Mouse (Mus musculus) MEL (cell line): Measurements from ENCODE around the gene Ctsl. TPM values are rescaled to one million over a fixed set of nuclear protein-coding genes. Genes with fewer than 3 reads are reported as not detected.
A peak's percentile ranks its signal among the peaks of the same experiment; 100 is the strongest.

ENCODE experiments used
- DNase-seq: peaks from one replicate; pipeline ENCODE4 v3.0.0; 2011; ENCODE audit warnings: low read depth, low spot score
- H3K27ac ChIP-seq: 2 replicates; pipeline ENCODE4 v1.5.1; 2012; ENCODE audit warnings: low read depth, mild to moderate bottlenecking, control low read depth, low read length, moderate library complexity; ENCODE audit not compliant: control insufficient read depth
- H3K27me3 ChIP-seq, 2 experiments: fragments of 150-350 bp in 1 of 2; sonication (generic) in 1 of 2; 2 replicates each; pipeline ENCODE4 v1.6.1; 2012; ENCODE audit warnings: low read length in 2 of 2, mild to moderate bottlenecking in 2 of 2, improper control_type of control experiment in 1 of 2, moderate library complexity in 1 of 2; ENCODE audit not compliant: insufficient read depth in 2 of 2, control insufficient read depth in 1 of 2
- H3K36me3 ChIP-seq, 2 experiments: 2 replicates each; pipeline ENCODE4 v1.6.1; 2012 to 2014; ENCODE audit warnings: low read length in 2 of 2, improper control_type of control experiment in 1 of 2, inconsistent platforms in 1 of 2, mild to moderate bottlenecking in 1 of 2; ENCODE audit not compliant: insufficient read depth in 2 of 2, control insufficient read depth in 1 of 2
- H3K4me1 ChIP-seq, 2 experiments: fragments of 150-350 bp in 1 of 2; sonication (generic) in 1 of 2; 2 replicates each; pipeline ENCODE4 v1.6.1; 2012; ENCODE audit warnings: low read length in 2 of 2, improper control_type of control experiment in 1 of 2, mild to moderate bottlenecking in 1 of 2; ENCODE audit not compliant: insufficient read depth in 2 of 2, control insufficient read depth in 1 of 2
- H3K4me3 ChIP-seq, 2 experiments: fragments of 150-350 bp in 1 of 2; sonication (generic) in 1 of 2; 2 replicates each; pipeline ENCODE4 v1.5.1; 2012; ENCODE audit warnings: low read depth in 2 of 2, low read length in 2 of 2, mild to moderate bottlenecking in 2 of 2, moderate library complexity in 2 of 2, control low read depth in 1 of 2, improper control_type of control experiment in 1 of 2; ENCODE audit not compliant: control insufficient read depth in 1 of 2, insufficient read depth in 1 of 2
- H3K79me2 ChIP-seq: 2 replicates; pipeline ENCODE4 v1.6.1; 2012; ENCODE audit warnings: mild to moderate bottlenecking, low read length, moderate library complexity; ENCODE audit not compliant: control insufficient read depth, poor library complexity, insufficient read depth
- H3K9ac ChIP-seq: 2 replicates; pipeline ENCODE4 v1.6.1; 2012; ENCODE audit warnings: low read depth, mild to moderate bottlenecking, control low read depth, low read length, moderate library complexity; ENCODE audit not compliant: control insufficient read depth, poor library complexity, severe bottlenecking
- H3K9me3 ChIP-seq: fragments of 150-350 bp; sonication (generic); replicated peaks from 2 replicates; pipeline ENCODE4 v1.6.1; 2012; ENCODE audit warnings: mild to moderate bottlenecking, low read length, improper control_type of control experiment, moderate library complexity; ENCODE audit not compliant: insufficient read depth
- BHLHE40 ChIP-seq: IDR thresholded peaks from 2 replicates; pipeline ENCODE4 v1.6.1; 2012; ENCODE audit warnings: low read depth, mild to moderate bottlenecking, inconsistent platforms, low read length, improper control_type of control experiment, borderline replicate concordance
- CHD1 ChIP-seq: IDR thresholded peaks from 2 replicates; pipeline ENCODE4 v1.6.1; 2012; ENCODE audit warnings: low read depth, mild to moderate bottlenecking, inconsistent platforms, low read length, improper control_type of control experiment
- CHD2 ChIP-seq: IDR thresholded peaks from 2 replicates; pipeline ENCODE4 v1.6.1; 2011; ENCODE audit warnings: low read length, improper control_type of control experiment
- E2F4 ChIP-seq: IDR thresholded peaks from 2 replicates; pipeline ENCODE4 v1.6.1; 2011; ENCODE audit warnings: low read depth, low read length, improper control_type of control experiment, borderline replicate concordance
- ELF1 ChIP-seq: IDR thresholded peaks from 2 replicates; pipeline ENCODE4 v1.6.1; 2014; ENCODE audit warnings: low read depth, mild to moderate bottlenecking, inconsistent platforms, low read length, improper control_type of control experiment, moderate library complexity
- EP300 ChIP-seq, 2 experiments: IDR thresholded peaks; 2 replicates each; pipeline ENCODE4 v1.6.1; 2011; ENCODE audit warnings: improper control_type of control experiment in 2 of 2, low read length in 2 of 2, low read depth in 1 of 2, mild to moderate bottlenecking in 1 of 2
- ETS1 ChIP-seq: IDR thresholded peaks from 2 replicates; pipeline ENCODE4 v1.6.1; 2012; ENCODE audit warnings: low read depth, mild to moderate bottlenecking, inconsistent platforms, low read length, improper control_type of control experiment, moderate library complexity
- GABPA ChIP-seq: IDR thresholded peaks from 2 replicates; pipeline ENCODE4 v1.6.1; 2012; ENCODE audit warnings: low read depth, mild to moderate bottlenecking, inconsistent platforms, low read length, improper control_type of control experiment, moderate library complexity
- GATA1 ChIP-seq: IDR thresholded peaks from 2 replicates; pipeline ENCODE4 v1.6.1; 2011; ENCODE audit warnings: low read depth, low read length, improper control_type of control experiment
- HCFC1 ChIP-seq: IDR thresholded peaks from 2 replicates; pipeline ENCODE4 v1.6.1; 2012; ENCODE audit warnings: low read depth, mild to moderate bottlenecking, inconsistent platforms, low read length, improper control_type of control experiment, moderate library complexity
- JUND ChIP-seq: IDR thresholded peaks from 2 replicates; pipeline ENCODE4 v1.6.1; 2011; ENCODE audit warnings: low read depth, mild to moderate bottlenecking, improper control_type of control experiment, low read length
- KAT2A ChIP-seq: conservative IDR thresholded peaks from 2 replicates; pipeline ENCODE4 v1.6.1; 2012; ENCODE audit warnings: low read depth, low read length, improper control_type of control experiment, inconsistent platforms
- MAX ChIP-seq: IDR thresholded peaks from 2 replicates; pipeline ENCODE4 v1.6.1; 2011; ENCODE audit warnings: low read length, improper control_type of control experiment
- MYB ChIP-seq: IDR thresholded peaks from 2 replicates; pipeline ENCODE4 v1.6.1; 2011; ENCODE audit warnings: mild to moderate bottlenecking, low read depth, low read length, improper control_type of control experiment
- MYC ChIP-seq: IDR thresholded peaks from 2 replicates; pipeline ENCODE4 v1.6.1; 2011; ENCODE audit warnings: low read depth, mild to moderate bottlenecking, low read length, improper control_type of control experiment, moderate library complexity
- NELFE ChIP-seq: IDR thresholded peaks from 2 replicates; pipeline ENCODE4 v1.6.1; 2011; ENCODE audit warnings: low read depth, low read length, improper control_type of control experiment
- NRF1 ChIP-seq: IDR thresholded peaks from 2 replicates; pipeline ENCODE4 v1.6.1; 2014; ENCODE audit warnings: low read depth, mild to moderate bottlenecking, inconsistent platforms, low read length, improper control_type of control experiment, moderate library complexity; ENCODE audit not compliant: poor library complexity, insufficient read depth, severe bottlenecking
- POLR2A ChIP-seq, 2 experiments: IDR thresholded peaks; 2 replicates each; pipeline ENCODE4 v1.6.1; 2011 to 2012; ENCODE audit warnings: low read length in 2 of 2, mild to moderate bottlenecking in 2 of 2, control low read depth in 1 of 2, improper control_type of control experiment in 1 of 2, low read depth in 1 of 2, moderate library complexity in 1 of 2; ENCODE audit not compliant: control insufficient read depth in 1 of 2, insufficient read depth in 1 of 2, poor library complexity in 1 of 2
- POLR2AphosphoS2 ChIP-seq: IDR thresholded peaks from 2 replicates; pipeline ENCODE4 v1.6.1; 2011; ENCODE audit warnings: low read length, improper control_type of control experiment
- POLR2AphosphoS5 ChIP-seq: IDR thresholded peaks from 2 replicates; pipeline ENCODE4 v1.6.1; 2012; ENCODE audit warnings: low read depth, borderline replicate concordance, mild to moderate bottlenecking, inconsistent platforms, low read length, moderate library complexity, mixed read lengths
- RAD21 ChIP-seq: IDR thresholded peaks from 2 replicates; pipeline ENCODE4 v1.6.1; 2011; ENCODE audit warnings: mild to moderate bottlenecking, low read depth, low read length, improper control_type of control experiment
- RCOR1 ChIP-seq: IDR thresholded peaks from 2 replicates; pipeline ENCODE4 v1.6.1; 2012; ENCODE audit warnings: low read depth, mild to moderate bottlenecking, inconsistent platforms, low read length, improper control_type of control experiment
- SIN3A ChIP-seq: IDR thresholded peaks from 2 replicates; pipeline ENCODE4 v1.6.1; 2012; ENCODE audit warnings: low read length, improper control_type of control experiment, inconsistent platforms
- SMC3 ChIP-seq: IDR thresholded peaks from 2 replicates; pipeline ENCODE4 v1.6.1; 2011; ENCODE audit warnings: low read depth, low read length, improper control_type of control experiment
- TAL1 ChIP-seq: IDR thresholded peaks from 2 replicates; pipeline ENCODE4 v1.6.1; 2012; ENCODE audit warnings: mild to moderate bottlenecking, inconsistent platforms, low read length, moderate library complexity, mixed read lengths
- TBP ChIP-seq: IDR thresholded peaks from 2 replicates; pipeline ENCODE4 v1.8.0; 2011; ENCODE audit warnings: low read depth, low read length, improper control_type of control experiment
- TCF12 ChIP-seq: IDR thresholded peaks from 2 replicates; pipeline ENCODE4 v1.6.1; 2014; ENCODE audit warnings: low read depth, mild to moderate bottlenecking, inconsistent platforms, low read length, improper control_type of control experiment, moderate library complexity
- UBTF ChIP-seq: IDR thresholded peaks from 2 replicates; pipeline ENCODE4 v1.6.1; 2012; ENCODE audit warnings: low read depth, mild to moderate bottlenecking, inconsistent platforms, low read length, improper control_type of control experiment, moderate library complexity, borderline replicate concordance; ENCODE audit not compliant: insufficient read depth
- USF1 ChIP-seq: IDR thresholded peaks from 2 replicates; pipeline ENCODE4 v1.6.1; 2014; ENCODE audit warnings: low read depth, mild to moderate bottlenecking, inconsistent platforms, low read length, improper control_type of control experiment, moderate library complexity
- ZKSCAN1 ChIP-seq: IDR thresholded peaks from 2 replicates; pipeline ENCODE4 v1.6.1; 2012; ENCODE audit warnings: low read depth, mild to moderate bottlenecking, inconsistent platforms, low read length, improper control_type of control experiment, moderate library complexity
- ZMIZ1 ChIP-seq: IDR thresholded peaks from 2 replicates; pipeline ENCODE4 v1.6.1; 2012; ENCODE audit warnings: low read depth, mild to moderate bottlenecking, inconsistent platforms, low read length, improper control_type of control experiment, moderate library complexity
- ZNF384 ChIP-seq: IDR thresholded peaks from 2 replicates; pipeline ENCODE4 v1.6.1; 2012; ENCODE audit warnings: low read depth, mild to moderate bottlenecking, inconsistent platforms, low read length, improper control_type of control experiment
- polyA plus RNA-seq, 2 experiments: library from polyadenylated mRNA; stranded (reverse) in 1 of 2; unstranded in 1 of 2; fragments of >175 nt in 1 of 2; fragments of >200 nt in 1 of 2; gene quantifications; 2 replicates each; pipeline versions ENCODE4 v1.2.1 to v1.2.4; 2012; ENCODE audit warnings: low replicate concordance in 2 of 2, low read depth in 1 of 2; ENCODE audit not compliant: insufficient read length in 2 of 2, insufficient read depth in 1 of 2, missing spikeins in 1 of 2
- total RNA-seq: library from RNA; depleted of rRNA; stranded (reverse); fragments of 300-350 nt; gene quantifications from 2 replicates; pipeline ENCODE4 v1.2.3, GENCODE M21; 2012; rRNA removed

The Ctsl gene
- total RNA-seq: 20.1 and 22.5 TPM in 2 replicates
- 10 to 100 TPM in 1 of 2 experiments, not detected in 1; 39.2 TPM for polyA plus RNA-seq

DNA sequence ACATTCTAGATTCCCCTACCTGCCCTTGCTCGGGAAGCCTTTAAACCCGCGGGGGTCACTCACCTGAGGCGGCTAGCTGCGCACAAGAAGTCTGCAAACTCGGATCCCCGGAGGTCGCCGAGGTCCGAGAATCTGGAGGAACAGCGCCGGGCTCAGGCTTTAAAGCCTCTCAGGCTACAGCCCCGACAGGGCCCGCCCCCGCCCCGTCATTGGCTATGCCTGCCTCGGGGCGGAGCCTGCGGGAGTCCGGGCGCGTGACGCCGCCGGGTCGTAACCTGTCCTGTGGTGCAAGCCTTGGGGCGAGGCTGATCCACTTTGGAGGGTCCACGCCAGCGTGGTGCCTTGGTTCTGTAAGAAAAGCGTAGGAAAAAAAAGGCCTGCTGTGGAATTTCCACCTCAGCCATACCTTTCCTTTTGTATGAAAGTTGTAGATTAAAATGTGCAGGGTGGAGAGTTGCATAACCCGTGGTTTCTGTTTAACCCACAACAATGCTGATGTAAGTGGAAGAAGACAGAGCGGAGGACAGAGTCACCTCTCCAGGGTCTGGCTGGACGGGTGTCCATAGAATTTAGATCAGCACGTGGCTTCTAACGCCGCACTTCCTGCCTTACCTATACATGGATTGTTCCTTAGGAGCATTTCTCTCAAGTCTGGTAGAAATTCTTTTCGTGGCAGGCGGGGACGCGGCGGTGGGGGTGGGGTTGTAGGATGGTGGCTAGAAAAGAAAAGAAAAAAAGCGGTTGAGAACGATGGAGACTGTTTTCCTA, at the start of gene Ctsl:
Gene Ctsl (minus strand): TSS at position 718 of the 768 bp plus-strand sequence.
- H3K9ac ChIP-seq: peak within 1 kb of the TSS; percentile 87
- TF ChIP-seq BHLHE40: peak; percentile 16; the same call in 1 of the 2 replicates
- TF ChIP-seq ZKSCAN1: no peak
- TF ChIP-seq CHD1: no peak
- no peak for TF ChIP-seq ZNF384
- TF ChIP-seq SIN3A: peak; percentile 85; the same call in 1 of the 2 replicates
- TF ChIP-seq E2F4: no peak
- TF ChIP-seq SMC3: no peak
- peak; percentile 80 for TF ChIP-seq POLR2AphosphoS2
- TF ChIP-seq RCOR1: peak; percentile 32; the same call in 1 of the 2 replicates
- no peak for TF ChIP-seq JUND
- no peak for TF ChIP-seq ELF1
- peak; percentile 83 for TF ChIP-seq TBP
- TF ChIP-seq NRF1: no peak
- TF ChIP-seq TAL1: no peak
- TF ChIP-seq NELFE: peak; percentile 76
- peak; percentile 71 for TF ChIP-seq MAX
- TF ChIP-seq MYC: peak; percentile 81
- no peak; the same call in 1 of the 2 replicates for TF ChIP-seq ETS1
- TF ChIP-seq POLR2A (IDR thresholded peaks at IDR 0.05; ENCODE audit: control insufficient read depth in 1 of 2, insufficient read depth in 1 of 2, low read depth in 1 of 2, low read length in 2 of 2, poor library complexity in 1 of 2): peak; percentile 55 to 88; a peak in 3 of 4 replicates
- no peak for TF ChIP-seq POLR2AphosphoS5
- TF ChIP-seq KAT2A: no peak
- peak; percentile 90 for TF ChIP-seq ZMIZ1
- TF ChIP-seq GABPA: no peak
- TF ChIP-seq EP300 (IDR thresholded peaks at IDR 0.05; ENCODE audit: low read depth in 1 of 2, low read length in 2 of 2): peak in 1 of 2 experiments; percentile 4; a peak in 1 of 4 replicates
- TF ChIP-seq GATA1: no peak
- 0 out of 2 replicates have a peak, but pooled peaks have one; percentile 38 for TF ChIP-seq HCFC1
- no peak for TF ChIP-seq UBTF
- no peak for TF ChIP-seq MYB
- TF ChIP-seq CHD2: no peak
- peak; percentile 46; the same call in 1 of the 2 replicates for TF ChIP-seq TCF12
- peak; percentile 79 for TF ChIP-seq USF1
- no peak for TF ChIP-seq RAD21
- TF ChIP-seq, all 39 proteins: peak for 14
- peak; percentile 92 for DNase-seq
- peaks cover 4% of the 10 kb centered on the region; the same call in 1 of the 2 replicates for H3K79me2 ChIP-seq
- no peaks in the 10 kb centered on the region for H3K27me3 ChIP-seq
- H3K27ac ChIP-seq: peak within 1 kb of the TSS; percentile 82
- peaks cover 0 to 4% of the 10 kb centered on the region in 2 experiments; a peak in 2 of 4 replicates for H3K36me3 ChIP-seq
- H3K4me1 ChIP-seq: peaks cover 5 to 12% of the 10 kb centered on the region in 2 experiments; a peak in 3 of 4 replicates
- H3K4me3 ChIP-seq: peak within 1 kb of the TSS; percentile 97 to 98
- H3K9me3 ChIP-seq: no peaks in the 10 kb centered on the region
